Mouse (Mus musculus) forebrain, embryonic 11.5 days (tissue): Measurements from ENCODE around the gene Ndufs2. TPM values are rescaled to one million over a fixed set of nuclear protein-coding genes. Genes with fewer than 3 reads are reported as not detected.

Experiments used
- ATAC-seq: fragments of 200-750 bp; cut with Nextera tagmentation; replicated peaks from 2 replicates; pipeline ENCODE4 v1.8.0; 2017; ENCODE audit warnings: moderate TSS enrichment; ENCODE audit not compliant: low FRiP score
- DNase-seq: peaks from one replicate; pipeline ENCODE4 v3.0.0-alpha.2; 2017; ENCODE audit warnings: low spot score
- H3K27ac ChIP-seq: fragments of 300-500 bp; sonication (generic); 2 replicates; pipeline ENCODE4 v1.5.1; 2014; ENCODE audit warnings: low read depth, low read length
- H3K27me3 ChIP-seq: fragments of 300-500 bp; sonication (generic); 2 replicates; pipeline ENCODE4 v1.6.1; 2014; ENCODE audit warnings: mild to moderate bottlenecking, low read length, mixed read lengths; ENCODE audit not compliant: control insufficient read depth, insufficient read depth
- H3K36me3 ChIP-seq: fragments of 300-500 bp; sonication (generic); 2 replicates; pipeline ENCODE4 v1.6.1; 2014; ENCODE audit warnings: mild to moderate bottlenecking, low read length, moderate library complexity, mixed read lengths; ENCODE audit not compliant: control insufficient read depth, insufficient read depth
- H3K4me1 ChIP-seq: fragments of 300-500 bp; sonication (generic); replicated peaks from 2 replicates; pipeline ENCODE4 v1.6.1; 2014; ENCODE audit warnings: low read length, mixed read lengths; ENCODE audit not compliant: control insufficient read depth, insufficient read depth
- H3K4me2 ChIP-seq: fragments of 300-500 bp; sonication (generic); 2 replicates; pipeline ENCODE4 v1.6.1; 2014; ENCODE audit warnings: low read depth, mild to moderate bottlenecking, low read length, moderate library complexity, mixed read lengths; ENCODE audit not compliant: severe bottlenecking
- H3K4me3 ChIP-seq: fragments of 300-500 bp; sonication (generic); 2 replicates; pipeline ENCODE4 v1.5.1; 2014; ENCODE audit warnings: low read depth, low read length
- H3K9ac ChIP-seq: fragments of 300-500 bp; sonication (generic); 2 replicates; pipeline ENCODE4 v1.6.1; 2014; ENCODE audit warnings: low read length
- H3K9me3 ChIP-seq: fragments of 300-500 bp; sonication (generic); 2 replicates; pipeline ENCODE4 v1.6.1; 2016; ENCODE audit warnings: low read length, mixed read lengths; ENCODE audit not compliant: control insufficient read depth
- WGBS: fragments of 180-500 bp; shearing (Covaris S2); extraction: QIAGEN DNeasy Blood & Tissue Kit; methylation state at CpG from one replicate; pipeline ENCODE4 v1.1.7; 2014; 5-methylcytosine and 5-hydroxymethylcytosine counted together
- polyA plus RNA-seq: library from polyadenylated mRNA; unstranded; fragments of >200 nt; fragmentation: Nextera tagmentation; extraction: Ambion mirVana; gene quantifications from 2 replicates; pipeline ENCODE4 v1.2.1, GENCODE M21; 2014

The Ndufs2 gene
- polyA plus RNA-seq, 1 experiment from 2014 or later = 264 TPM

- H3K4me1 ChIP-seq = peaks cover 10% of the 10 kb centered on the region; the same call in 1 of the 2 replicates
- ATAC-seq (no peak), DNase-seq (no peak)
- WGBS = 90% methylated on average over 24 of the region's 24 CpGs
- no peak overlapping the region for H3K4me3 ChIP-seq
- no peaks in the 10 kb centered on the region; the same call in 1 of the 2 replicates for H3K36me3 ChIP-seq
- H3K4me2 ChIP-seq = no peak overlapping the region
- H3K9me3 ChIP-seq = no peaks in the 10 kb centered on the region
- no peak overlapping the region for H3K9ac ChIP-seq
- no peak overlapping the region for H3K27ac ChIP-seq
- no peaks in the 10 kb centered on the region for H3K27me3 ChIP-seq
Measured at GRCm38 (mm10) chr1:171256095-171256818, 5.1 kb upstream of the Ndufs2 start.

GRCm38 (mm10) chr1:171252415-171252814 lies 1.2 kb upstream of the Ndufs2 start:
- H3K27ac ChIP-seq = peak overlapping the region; percentile 25; the same call in 1 of the 2 replicates
- peaks cover 27% of the 10 kb centered on the region for H3K4me1 ChIP-seq
- no peaks in the 10 kb centered on the region for H3K27me3 ChIP-seq
- ATAC-seq = no peak
- no peak overlapping the region; the same call in 1 of the 2 replicates for H3K9ac ChIP-seq
- no peak for DNase-seq
- H3K36me3 ChIP-seq = no peaks in the 10 kb centered on the region; the same call in 1 of the 2 replicates
- no peak overlapping the region for H3K4me3 ChIP-seq
- peak overlapping the region; percentile 47; the same call in 1 of the 2 replicates for H3K4me2 ChIP-seq
- H3K9me3 ChIP-seq = no peaks in the 10 kb centered on the region
- WGBS = 46% methylated on average over 17 of the region's 17 CpGs

GRCm38 (mm10) chr1:171251594-171252324 lies 571 bp upstream of the Ndufs2 start:
- DNase-seq (peak; percentile 65), ATAC-seq (no peak)
- no peak overlapping the region for H3K27ac ChIP-seq
- H3K27me3 ChIP-seq = no peaks in the 10 kb centered on the region
- H3K9ac ChIP-seq = peak overlapping the region; percentile 30
- H3K36me3 ChIP-seq = no peaks in the 10 kb centered on the region; the same call in 1 of the 2 replicates
- no peaks in the 10 kb centered on the region for H3K9me3 ChIP-seq
- peak overlapping the region; percentile 47 for H3K4me2 ChIP-seq
- peaks cover 28% of the 10 kb centered on the region for H3K4me1 ChIP-seq
- 6% methylated on average over 13 of the region's 13 CpGs for WGBS
- H3K4me3 ChIP-seq = peak overlapping the region; percentile 20; the same call in 1 of the 2 replicates

- peak within 1 kb of the TSS; percentile 20 for H3K4me3 ChIP-seq
- peaks cover 32% of the 10 kb centered on the region for H3K4me1 ChIP-seq
- no peaks in the 10 kb centered on the region for H3K9me3 ChIP-seq
- DNase-seq (peak; percentile 65), ATAC-seq (no peak)
- H3K4me2 ChIP-seq = peak within 1 kb of the TSS; percentile 47
- peak within 1 kb of the TSS; percentile 30 for H3K9ac ChIP-seq
- no peak within 1 kb of the TSS for H3K27ac ChIP-seq
- H3K36me3 ChIP-seq = no peaks in the 10 kb centered on the region
- 6% methylated on average over 4 of the region's 5 CpGs for WGBS
- no peaks in the 10 kb centered on the region for H3K27me3 ChIP-seq
Measured at GRCm38 (mm10) chr1:171249913-171250600, 1.1 kb downstream of the Ndufs2 start, which contains the start of gene Adamts4. TSS of gene Adamts4 (plus strand) at chr1:171250421.

GRCm38 (mm10) chr1:171248386-171249226 lies 2.6 kb downstream of the Ndufs2 start:
- Histone ChIP-seq H3K27me3 (no peaks in the 10 kb centered on the region), H3K9me3 (no peaks in the 10 kb centered on the region), H3K27ac (0 out of 2 replicates have a peak overlapping the region, but pooled peaks have one; percentile 37), H3K4me2 (no peak overlapping the region; the same call in 1 of the 2 replicates), H3K9ac (no peak overlapping the region; the same call in 1 of the 2 replicates), H3K36me3 (no peaks in the 10 kb centered on the region), H3K4me1 (peaks cover 32% of the 10 kb centered on the region), H3K4me3 (no peak overlapping the region)
- ATAC-seq (no peak), DNase-seq (no peak)
- 42% methylated on average over 3 of the region's 3 CpGs for WGBS

- ATAC-seq (no peak), DNase-seq (no peak)
- 28% methylated on average over 4 of the region's 4 CpGs for WGBS
- Histone ChIP-seq H3K4me1 (peaks cover 32% of the 10 kb centered on the region), H3K9me3 (no peaks in the 10 kb centered on the region), H3K9ac (peak overlapping the region; percentile 8; the same call in 1 of the 2 replicates), H3K4me3 (no peak overlapping the region), H3K4me2 (peak overlapping the region; percentile 50), H3K27me3 (no peaks in the 10 kb centered on the region), H3K36me3 (no peaks in the 10 kb centered on the region), H3K27ac (peak overlapping the region; percentile 63)
Measured at GRCm38 (mm10) chr1:171247916-171248315, 3.3 kb downstream of the Ndufs2 start.

- peak; percentile 11 for ATAC-seq
- H3K4me3 ChIP-seq = peak overlapping the region; percentile 81
- DNase-seq = peak; percentile 57
- H3K4me1 ChIP-seq = peaks cover 30% of the 10 kb centered on the region
- H3K27me3 ChIP-seq = no peaks in the 10 kb centered on the region
- 16% methylated on average over 13 of the region's 13 CpGs for WGBS
- no peaks in the 10 kb centered on the region for H3K9me3 ChIP-seq
- peak overlapping the region; percentile 63 for H3K27ac ChIP-seq
- peak overlapping the region; percentile 92 for H3K9ac ChIP-seq
- H3K36me3 ChIP-seq = no peaks in the 10 kb centered on the region; the same call in 1 of the 2 replicates
- peak overlapping the region; percentile 50 for H3K4me2 ChIP-seq
Measured at GRCm38 (mm10) chr1:171247453-171247841, 3.7 kb downstream of the Ndufs2 start.
